Mouse (Mus musculus) liver, embryonic 14.5 days (tissue): ENCODE data around the gene AC134908.4.

Source experiments
- CTCF ChIP-seq: IDR thresholded peaks from 2 replicates; pipeline ENCODE4 v1.5.1; 2016; ENCODE audit warnings: antibody characterized with exemption, low read depth, control low read depth
- EP300 ChIP-seq: IDR thresholded peaks from 2 replicates; pipeline ENCODE4 v1.6.1; 2016; ENCODE audit warnings: antibody characterized with exemption, low read depth

GRCm38 (mm10) chr17:25744311-25744710, 51.1 kb downstream of the AC134908.4 start:
- TF ChIP-seq EP300: no peak
- no peak for TF ChIP-seq CTCF
